Mouse (Mus musculus) thymus, adult 2 months (tissue): ENCODE data around the gene Itga4. TPM values are rescaled to one million over a fixed set of nuclear protein-coding genes. Genes with fewer than 3 reads are reported as not detected.

Experiments
- DNase-seq: peaks from one replicate; pipeline ENCODE4 v3.0.0; 2021
- H3K27ac ChIP-seq: fragments of 200-500 bp; 2 replicates; pipeline ENCODE4 v1.5.1; 2012; ENCODE audit warnings: low read length, control low read depth; ENCODE audit not compliant: control insufficient read depth, insufficient read depth
- H3K27me3 ChIP-seq: fragments of 200-500 bp; 2 replicates; pipeline ENCODE4 v1.6.1; 2012; ENCODE audit warnings: mild to moderate bottlenecking, low read length, moderate library complexity, mixed read lengths; ENCODE audit not compliant: control insufficient read depth, insufficient read depth
- H3K36me3 ChIP-seq: fragments of 200-500 bp; 2 replicates; pipeline ENCODE4 v1.6.1; 2012; ENCODE audit warnings: mild to moderate bottlenecking, low read length, moderate library complexity; ENCODE audit not compliant: control insufficient read depth, insufficient read depth
- H3K4me1 ChIP-seq: fragments of 200-500 bp; replicated peaks from 2 replicates; pipeline ENCODE4 v1.6.1; 2012; ENCODE audit warnings: low read length; ENCODE audit not compliant: control insufficient read depth, insufficient read depth
- H3K4me3 ChIP-seq: fragments of 200-500 bp; 2 replicates; pipeline ENCODE4 v1.5.1; 2012; ENCODE audit warnings: mild to moderate bottlenecking, low read length, control low read depth, moderate library complexity; ENCODE audit not compliant: control insufficient read depth, insufficient read depth
- CTCF ChIP-seq: fragments of 200-500 bp; IDR thresholded peaks from 2 replicates; pipeline ENCODE4 v1.5.1; 2012; ENCODE audit warnings: mild to moderate bottlenecking, control low read depth, low read length, moderate library complexity, borderline replicate concordance; ENCODE audit not compliant: control insufficient read depth, poor library complexity, insufficient read depth; ENCODE audit errors: extremely low read depth
- POLR2A ChIP-seq: fragments of 200-500 bp; IDR thresholded peaks from 2 replicates; pipeline ENCODE4 v1.6.1; 2012; ENCODE audit warnings: mild to moderate bottlenecking, low read length, control low read depth, moderate library complexity; ENCODE audit not compliant: control insufficient read depth, poor library complexity, insufficient read depth; ENCODE audit errors: extremely low read depth
- WGBS: fragments of 180-500 bp; shearing (Covaris S2); methylation state at CpG from one replicate; pipeline ENCODE4 v1.1.7; 2018; 5-methylcytosine and 5-hydroxymethylcytosine counted together
- polyA plus RNA-seq: library from polyadenylated mRNA; depleted of rRNA; stranded (reverse); fragments of >200 nt; gene quantifications from 2 replicates; pipeline ENCODE4 v1.2.3, GENCODE M21; 2012

Itga4 gene
- polyA plus RNA-seq, 1 experiment: 27.5 TPM

DNA sequence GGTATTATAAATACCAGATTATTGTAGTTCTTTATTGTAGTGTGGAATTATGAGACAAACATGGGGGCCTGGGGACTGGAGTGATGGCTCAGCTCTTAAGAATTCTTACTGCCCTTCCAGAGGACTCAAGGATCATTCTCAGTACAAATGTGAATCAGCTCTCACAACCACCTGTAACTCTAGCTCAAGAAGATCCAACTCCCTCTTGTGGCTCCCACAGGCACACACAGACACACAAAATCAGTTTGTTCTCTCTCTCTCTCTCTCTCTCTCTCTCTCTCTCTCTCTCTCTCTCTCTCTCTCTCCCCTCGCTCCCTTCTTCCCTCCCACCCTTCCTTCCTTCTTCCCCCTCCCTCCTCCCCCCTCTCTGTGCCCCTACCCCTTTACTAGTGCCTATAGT lies 80.9 kb downstream of the Itga4 start:
- no peaks in the 10 kb centered on the region for H3K36me3 ChIP-seq
- DNase-seq: no peak
- H3K27me3 ChIP-seq: no peaks in the 10 kb centered on the region
- TF ChIP-seq POLR2A: no peak
- TF ChIP-seq CTCF: no peak
- H3K27ac ChIP-seq: no peak overlapping the region
- no peaks in the 10 kb centered on the region for H3K4me1 ChIP-seq
- 93% methylated on average over 1 of the region's 1 CpGs for WGBS
- H3K4me3 ChIP-seq: no peak overlapping the region

DNA sequence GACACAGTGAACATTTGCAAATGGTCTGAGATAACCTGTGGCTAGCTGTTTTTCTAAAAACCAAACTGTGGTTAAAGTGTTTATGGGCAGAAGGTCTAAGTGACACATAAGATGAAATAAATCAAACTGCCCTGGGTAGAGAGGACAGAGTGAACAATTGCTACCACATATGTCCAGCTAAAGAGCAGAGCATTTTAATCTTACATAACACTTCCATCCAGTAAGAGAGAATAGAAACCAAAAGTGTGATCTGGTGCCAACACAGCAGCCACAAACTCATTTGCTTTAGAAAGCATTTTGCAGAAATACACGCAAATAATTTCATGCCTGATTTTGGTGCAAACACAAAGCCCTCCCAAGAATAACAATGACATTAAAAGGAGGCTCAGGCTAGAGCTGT lies 83.8 kb downstream of the Itga4 start:
- no peak for DNase-seq
- 29% methylated on average over 1 of the region's 1 CpGs for WGBS
- Histone ChIP-seq H3K4me3 (no peak overlapping the region), H3K27ac (no peak overlapping the region), H3K27me3 (no peaks in the 10 kb centered on the region), H3K36me3 (no peaks in the 10 kb centered on the region), H3K4me1 (no peaks in the 10 kb centered on the region)
- TF ChIP-seq POLR2A: no peak
- TF ChIP-seq CTCF: no peak

DNA sequence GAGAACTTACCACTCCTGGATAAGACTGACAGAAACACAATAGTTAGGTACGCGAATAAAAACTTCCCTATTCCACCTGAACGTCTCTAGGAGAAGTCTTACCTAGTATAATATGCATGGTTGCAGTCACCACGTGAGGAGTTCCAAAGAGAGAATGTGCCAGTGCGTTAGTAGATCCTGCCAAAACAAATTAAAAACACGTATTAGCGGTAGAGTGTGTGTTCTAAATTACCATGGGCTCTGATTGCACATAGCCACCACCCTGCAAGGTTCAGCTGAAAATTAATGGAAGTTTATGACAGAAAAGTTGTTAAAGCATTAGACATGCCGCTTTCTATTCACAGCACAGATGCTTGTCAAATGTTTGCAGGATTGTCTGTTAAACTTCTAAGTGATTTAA lies 87.9 kb downstream of the Itga4 start:
- no peaks in the 10 kb centered on the region for H3K27me3 ChIP-seq
- no peaks in the 10 kb centered on the region for H3K4me1 ChIP-seq
- no peaks in the 10 kb centered on the region for H3K36me3 ChIP-seq
- H3K27ac ChIP-seq: no peak overlapping the region
- TF ChIP-seq CTCF (no peak), POLR2A (no peak)
- DNase-seq: no peak
- 96% methylated on average over 8 of the region's 8 CpGs for WGBS
- H3K4me3 ChIP-seq: no peak overlapping the region

DNA sequence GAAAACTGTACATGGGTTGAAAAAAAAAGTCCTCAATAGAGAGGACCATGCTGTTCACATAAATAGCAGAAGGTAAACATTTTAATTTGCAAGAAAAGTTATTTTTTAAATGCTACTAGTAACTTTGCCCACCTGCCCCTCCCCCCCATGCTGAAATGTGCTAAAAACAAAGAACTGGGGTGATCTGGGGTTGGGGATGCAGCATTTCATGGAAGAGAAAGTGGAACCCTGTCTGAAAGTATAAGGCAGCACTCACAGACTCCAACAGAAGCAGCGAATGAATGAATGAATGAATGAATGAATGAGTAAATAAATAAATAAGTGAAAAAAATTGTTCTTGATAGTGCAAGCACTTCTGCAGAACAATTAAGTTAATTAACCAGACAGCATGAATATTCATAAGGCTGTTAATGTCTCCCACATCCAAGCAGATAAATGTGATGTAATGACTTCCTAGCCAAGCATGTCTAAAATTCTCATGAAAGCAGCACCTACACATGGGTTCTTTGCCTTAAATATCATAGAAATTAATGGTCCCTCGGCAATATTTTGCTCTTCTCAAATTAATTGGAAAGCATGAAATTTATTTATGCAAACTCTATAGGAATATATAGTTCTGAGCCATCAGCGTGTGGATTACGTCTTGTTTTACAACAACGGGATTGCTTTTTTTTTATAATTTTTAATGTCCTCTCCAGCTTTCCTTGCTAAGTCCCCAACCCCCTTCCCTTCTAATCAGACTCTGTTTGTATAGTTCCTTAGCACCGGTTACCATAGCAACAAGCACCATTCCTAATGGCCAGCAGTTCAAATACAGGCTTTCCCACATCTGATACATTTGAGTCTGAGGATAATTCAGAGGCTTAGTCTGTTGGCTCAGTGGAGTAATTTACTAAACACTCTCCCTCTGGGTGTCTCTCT lies 96.2 kb downstream of the Itga4 start:
- Histone ChIP-seq H3K4me3 (no peak overlapping the region), H3K4me1 (no peaks in the 10 kb centered on the region), H3K27ac (no peak overlapping the region), H3K36me3 (no peaks in the 10 kb centered on the region), H3K27me3 (no peaks in the 10 kb centered on the region)
- TF ChIP-seq CTCF (no peak), POLR2A (no peak)
- no peak for DNase-seq
- 95% methylated on average over 6 of the region's 6 CpGs for WGBS

DNA sequence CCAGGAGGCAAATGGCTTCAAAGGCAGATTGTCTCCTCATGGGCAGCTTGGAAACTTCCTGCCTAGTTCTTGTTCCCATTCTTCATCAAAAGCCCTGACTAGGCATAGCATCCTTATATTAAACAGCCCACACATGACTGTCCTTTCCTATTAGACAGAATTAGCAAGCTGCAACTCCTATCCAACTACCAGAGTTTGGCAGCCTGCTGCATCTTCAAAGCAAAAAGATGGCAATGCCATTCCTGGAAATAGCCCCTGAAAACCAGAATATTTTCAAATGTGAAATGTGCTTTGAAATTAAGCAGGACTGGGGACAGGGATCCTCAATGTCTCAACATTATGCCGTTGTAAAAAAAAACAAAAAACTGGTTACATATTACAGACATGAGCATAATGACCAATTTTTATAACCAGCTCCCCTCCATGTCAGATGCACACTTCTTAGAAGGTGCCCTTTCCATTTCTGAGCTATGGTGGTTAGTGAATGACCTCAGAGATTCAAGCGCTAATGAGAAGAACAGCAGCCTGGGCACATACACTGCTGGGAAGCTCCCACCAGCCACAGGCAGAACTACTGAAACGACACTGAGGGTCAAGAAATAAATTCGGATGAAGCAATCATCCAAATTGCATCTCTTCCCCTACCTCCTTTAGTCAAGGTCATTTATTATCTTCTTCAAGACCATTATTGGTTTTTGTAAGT lies 97.0 kb downstream of the Itga4 start:
- H3K4me3 ChIP-seq: no peak overlapping the region
- TF ChIP-seq POLR2A (no peak), CTCF (no peak)
- 97% methylated on average over 4 of the region's 4 CpGs for WGBS
- no peak overlapping the region for H3K27ac ChIP-seq
- no peaks in the 10 kb centered on the region for H3K4me1 ChIP-seq
- no peaks in the 10 kb centered on the region for H3K27me3 ChIP-seq
- no peaks in the 10 kb centered on the region for H3K36me3 ChIP-seq
- no peak for DNase-seq

DNA sequence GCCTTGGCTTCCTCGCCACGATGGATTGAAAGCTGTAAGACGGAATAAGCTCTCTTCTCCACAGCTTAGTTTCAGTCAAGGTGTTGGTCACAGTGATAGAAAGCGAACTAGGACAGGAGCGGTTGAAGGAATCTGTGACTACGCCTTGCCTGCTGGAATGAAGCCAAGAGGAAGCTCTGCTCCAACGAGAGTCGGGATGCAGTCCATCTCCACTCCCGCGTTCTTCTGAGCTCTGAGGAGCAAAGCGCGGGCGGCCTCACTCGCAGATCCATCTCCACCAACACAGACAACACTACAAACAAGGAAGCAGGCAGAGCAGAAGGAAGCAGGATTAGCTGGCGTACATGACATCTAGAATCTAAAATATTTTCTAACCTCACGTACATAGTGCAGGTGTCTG lies 99.5 kb downstream of the Itga4 start:
- Histone ChIP-seq H3K4me3 (no peak overlapping the region), H3K27me3 (no peaks in the 10 kb centered on the region), H3K27ac (no peak overlapping the region), H3K4me1 (no peaks in the 10 kb centered on the region), H3K36me3 (no peaks in the 10 kb centered on the region)
- no peak for DNase-seq
- TF ChIP-seq CTCF (no peak), POLR2A (no peak)
- WGBS: 95% methylated on average over 16 of the region's 16 CpGs

DNA sequence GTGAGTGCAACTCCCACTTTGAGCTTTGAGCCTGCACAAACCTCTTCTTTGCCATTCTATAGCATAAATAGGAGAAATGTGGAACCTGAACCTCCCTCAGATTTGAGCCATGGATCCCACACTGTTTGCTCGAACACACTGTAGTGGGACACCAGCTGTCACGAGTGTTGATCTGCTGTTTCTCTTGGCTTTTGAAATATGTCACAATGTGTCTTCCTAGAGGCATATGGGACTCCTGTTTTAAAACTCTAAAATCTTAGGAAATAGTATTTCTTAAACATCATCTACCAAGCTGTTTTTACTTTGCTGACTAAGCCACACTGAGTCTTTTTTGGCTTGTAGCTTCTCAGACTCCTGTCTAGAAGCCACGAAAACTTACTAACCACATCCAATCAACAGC lies 102.6 kb downstream of the Itga4 start:
- no peaks in the 10 kb centered on the region for H3K4me1 ChIP-seq
- TF ChIP-seq CTCF: no peak
- no peak for TF ChIP-seq POLR2A
- no peak overlapping the region for H3K4me3 ChIP-seq
- DNase-seq: no peak
- no peak overlapping the region for H3K27ac ChIP-seq
- H3K36me3 ChIP-seq: no peaks in the 10 kb centered on the region
- WGBS: 90% methylated on average over 3 of the region's 3 CpGs
- H3K27me3 ChIP-seq: no peaks in the 10 kb centered on the region
